Mouse (Mus musculus) thymus, postnatal 25 days (tissue): ENCODE data around the gene Ankrd13a.

ENCODE experiments used
- DNase-seq: peaks from one replicate; pipeline ENCODE4 v3.0.0; 2022

The Ankrd13a gene

GRCm38 (mm10) chr5:114774403-114775051, at the start of gene Ankrd13a:
Gene Ankrd13a (plus strand): TSS chr5:114774677.
- DNase-seq = peak; percentile 87

GRCm38 (mm10) chr5:114728160-114728559, 46.3 kb upstream of the Ankrd13a start:
- no peak for DNase-seq

DNA sequence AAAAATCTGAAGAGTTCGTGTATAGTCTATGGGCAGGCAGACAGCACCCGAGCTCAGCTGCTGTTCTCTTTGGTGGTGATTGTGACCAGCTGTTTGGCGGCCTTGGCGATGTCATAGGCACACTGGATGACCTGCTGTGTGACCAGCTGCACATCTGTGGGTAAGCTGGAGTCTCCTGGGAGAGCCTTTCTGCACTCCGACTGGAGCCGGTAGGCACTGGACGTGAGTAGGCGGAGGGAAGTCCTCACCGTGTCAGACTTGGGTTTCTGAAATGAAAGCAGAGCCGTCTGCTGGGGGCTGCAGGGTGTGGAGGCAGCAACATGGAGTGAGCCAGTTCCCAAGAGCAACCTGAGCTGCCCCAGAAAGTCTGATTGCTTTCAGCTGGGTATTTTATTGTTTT, 44.3 kb upstream of the Ankrd13a start:
- no peak for DNase-seq

DNA sequence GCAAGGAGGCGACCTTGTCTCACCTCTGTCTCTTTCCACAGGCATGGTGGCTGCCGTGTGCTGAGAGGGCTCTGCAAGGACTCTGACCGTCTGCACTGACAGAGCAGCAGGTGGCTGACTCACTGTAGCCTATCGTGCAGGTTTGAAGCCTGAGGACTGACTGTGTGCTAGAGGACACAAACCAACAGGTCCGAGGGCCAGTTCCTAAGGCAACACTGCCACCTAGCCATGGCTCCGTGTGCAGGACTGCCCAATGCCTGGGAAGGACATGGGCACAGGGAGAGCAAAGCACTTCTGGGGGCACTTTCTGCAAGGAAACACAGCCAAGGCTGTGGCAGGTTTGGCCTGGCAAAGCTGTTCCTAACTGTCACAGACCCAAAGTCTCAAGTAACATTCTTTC, 43.0 kb upstream of the Ankrd13a start:
- no peak for DNase-seq

DNA sequence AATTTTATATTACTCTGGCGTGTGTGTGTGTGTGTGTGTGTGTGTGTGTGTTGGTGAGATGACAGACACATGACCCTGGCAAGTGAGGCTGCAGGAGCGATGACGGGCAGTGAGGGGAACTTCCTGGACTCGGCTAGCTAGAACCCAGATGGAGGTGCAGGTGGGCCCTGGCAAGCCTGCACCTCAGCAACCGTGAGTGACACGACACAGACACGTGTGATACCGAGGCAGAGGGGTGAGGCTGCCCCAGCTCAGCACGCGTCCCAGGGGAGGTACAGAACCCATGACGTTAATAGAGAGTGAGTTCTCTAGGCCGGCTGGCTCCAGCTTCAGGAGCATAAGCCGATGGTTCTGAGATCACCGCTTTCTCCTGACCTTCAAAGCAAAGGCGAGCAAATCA, 42.5 kb upstream of the Ankrd13a start:
- no peak for DNase-seq

GRCm38 (mm10) chr5:114733606-114734005, 40.9 kb upstream of the Ankrd13a start:
- DNase-seq = no peak

DNA sequence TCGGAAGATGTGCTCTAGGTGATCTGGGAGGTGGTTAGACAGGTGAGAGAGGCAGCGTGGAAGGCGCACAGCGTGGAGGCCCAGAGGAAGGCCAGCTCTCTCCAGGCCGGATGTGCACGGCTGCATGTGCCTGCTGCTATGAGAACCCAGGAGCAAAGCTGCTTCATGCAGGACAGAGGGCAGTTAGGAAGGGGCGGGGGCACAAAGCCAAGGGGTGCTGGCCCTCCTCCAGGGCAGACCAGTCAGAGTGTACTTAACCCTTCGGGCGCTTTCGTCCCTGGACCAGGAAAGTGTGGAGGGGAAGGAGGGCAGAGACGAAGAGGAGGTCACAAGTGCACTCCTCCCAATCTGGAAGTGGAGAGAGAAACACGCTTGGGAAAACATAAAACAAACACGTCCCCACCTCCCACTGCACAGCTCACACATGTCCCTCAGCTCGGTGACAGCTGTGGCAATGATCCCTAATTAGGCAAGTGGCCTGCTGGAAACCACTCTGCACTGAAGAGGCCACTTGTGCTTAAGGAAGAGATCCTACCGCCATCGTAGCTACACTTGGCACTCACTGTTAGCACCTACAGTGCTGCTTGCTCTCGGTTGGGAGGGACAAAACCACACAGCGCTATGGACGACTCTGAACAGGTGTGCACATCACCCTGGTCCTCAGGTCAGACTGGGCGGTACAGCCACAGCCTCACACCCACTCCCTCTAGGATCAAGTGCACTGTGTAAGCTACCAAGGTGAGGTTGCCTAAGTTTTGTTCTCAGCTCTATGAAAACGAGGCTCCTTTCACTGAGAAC, 37.2 kb upstream of the Ankrd13a start:
- no peak for DNase-seq

DNA sequence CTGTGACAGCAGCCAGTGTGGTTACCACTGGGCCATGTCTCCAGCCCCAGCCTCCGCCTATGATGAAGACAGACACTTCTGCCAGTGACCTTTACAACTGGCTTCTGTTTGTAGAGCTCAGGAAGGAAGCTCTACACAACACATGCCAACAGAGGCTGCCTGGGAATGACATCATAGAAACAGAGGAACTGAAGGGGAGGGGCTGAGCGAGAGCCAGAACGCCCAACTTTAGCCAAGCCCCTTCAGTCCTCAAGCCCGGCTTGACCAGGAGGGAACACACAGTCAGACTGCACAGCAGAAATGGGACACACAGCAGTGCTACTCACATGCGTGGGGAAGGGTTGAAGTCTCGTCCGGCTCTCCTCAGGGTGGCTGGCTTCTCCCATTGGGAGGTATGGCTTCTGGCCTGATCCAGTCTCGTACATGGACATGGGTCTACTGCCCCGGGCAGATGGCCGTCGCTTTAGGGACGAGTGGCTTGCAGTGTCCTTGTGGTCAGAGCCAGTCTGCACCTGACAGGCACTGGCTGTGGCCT, 35.7 kb upstream of the Ankrd13a start:
- no peak for DNase-seq

DNA sequence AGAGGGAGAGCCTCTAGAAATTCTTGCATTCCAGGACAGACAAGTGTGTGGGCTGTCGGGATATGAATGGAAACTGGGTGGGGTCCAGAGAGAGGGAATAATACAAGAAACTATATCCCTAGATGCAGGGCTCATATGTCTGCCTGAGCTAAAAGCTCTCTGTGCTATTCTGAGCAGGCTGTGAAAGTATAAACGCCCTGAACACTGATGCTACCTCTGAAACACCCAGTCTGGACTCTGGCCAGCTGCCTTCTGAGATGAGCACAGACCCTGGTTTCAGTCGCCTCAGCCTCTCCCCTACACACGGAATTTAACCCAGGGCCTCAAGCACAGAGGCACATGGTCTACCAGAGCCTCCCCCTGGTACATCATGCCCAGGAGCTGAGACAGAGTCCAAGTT, 33.9 kb upstream of the Ankrd13a start:
- no peak for DNase-seq

GRCm38 (mm10) chr5:114742572-114742971, 31.9 kb upstream of the Ankrd13a start:
- DNase-seq = no peak

- no peak for DNase-seq
Measured at GRCm38 (mm10) chr5:114742998-114743696, 31.3 kb upstream of the Ankrd13a start.

GRCm38 (mm10) chr5:114743697-114744090, 30.8 kb upstream of the Ankrd13a start:
- no peak for DNase-seq

DNA sequence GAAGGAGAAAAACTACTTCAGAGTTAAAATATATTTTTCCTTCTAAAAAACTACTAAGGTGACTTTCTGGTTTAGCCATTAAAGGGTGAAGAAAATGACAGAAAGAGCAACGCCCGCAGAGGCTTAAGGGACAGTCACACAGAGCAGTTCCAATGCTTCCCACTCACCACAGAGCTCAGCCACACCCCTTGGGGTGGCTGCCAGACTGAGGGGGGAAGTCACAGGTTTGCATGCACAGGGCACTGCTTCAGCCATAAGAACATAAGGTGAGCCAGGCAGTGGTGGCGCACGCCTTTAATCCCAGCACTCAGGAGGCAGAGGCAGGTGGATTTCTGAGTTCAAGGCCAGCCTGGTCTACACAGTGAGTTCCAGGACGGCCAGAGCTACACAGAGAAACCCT, 28.9 kb upstream of the Ankrd13a start:
- DNase-seq = no peak

- no peak for DNase-seq
Measured at GRCm38 (mm10) chr5:114746886-114747285, 27.6 kb upstream of the Ankrd13a start.

DNA sequence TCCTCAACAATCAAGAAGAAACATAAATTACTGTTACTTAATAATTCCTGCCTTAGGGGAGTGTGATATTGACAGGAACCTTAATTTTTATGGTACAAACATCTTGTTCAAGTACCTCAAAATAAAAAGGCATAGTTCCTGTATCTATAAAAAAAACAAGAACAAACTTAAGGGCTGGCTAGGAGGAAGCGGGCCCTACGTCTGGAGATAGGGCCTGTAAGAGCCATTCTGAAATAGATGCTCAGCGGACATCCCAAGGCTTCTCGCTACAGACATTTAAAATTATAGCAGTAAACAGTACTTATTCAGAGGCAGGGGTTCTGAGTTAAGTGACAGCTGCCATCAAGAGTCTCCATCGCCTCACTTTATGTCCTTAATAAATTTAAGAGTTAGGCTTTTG, 27.0 kb upstream of the Ankrd13a start:
- DNase-seq = no peak

- DNase-seq = no peak
Measured at GRCm38 (mm10) chr5:114750325-114750724, 24.2 kb upstream of the Ankrd13a start.

GRCm38 (mm10) chr5:114752397-114752796, 22.1 kb upstream of the Ankrd13a start:
- no peak for DNase-seq

DNA sequence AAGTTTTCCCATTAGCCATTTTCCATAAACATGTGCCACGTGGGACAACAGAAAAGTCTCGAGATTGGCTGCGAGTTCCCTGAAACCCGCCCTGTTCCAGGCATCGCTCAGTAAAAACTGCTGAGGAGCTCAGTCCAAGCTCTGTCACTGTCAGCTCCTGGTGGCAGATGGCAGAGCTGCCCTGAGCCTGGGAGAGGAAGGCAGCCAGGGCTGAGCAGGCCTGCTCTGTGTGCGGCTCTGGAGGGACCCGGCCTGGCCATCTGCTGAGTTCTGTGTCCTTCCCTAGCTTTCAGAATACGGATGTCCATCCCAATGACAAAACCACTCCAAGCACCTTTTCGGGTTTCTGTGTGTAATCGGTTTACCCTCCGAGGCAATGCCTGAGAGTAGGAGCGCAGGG, 21.1 kb upstream of the Ankrd13a start:
- no peak for DNase-seq

GRCm38 (mm10) chr5:114759536-114760090, 14.9 kb upstream of the Ankrd13a start:
- DNase-seq = no peak

DNA sequence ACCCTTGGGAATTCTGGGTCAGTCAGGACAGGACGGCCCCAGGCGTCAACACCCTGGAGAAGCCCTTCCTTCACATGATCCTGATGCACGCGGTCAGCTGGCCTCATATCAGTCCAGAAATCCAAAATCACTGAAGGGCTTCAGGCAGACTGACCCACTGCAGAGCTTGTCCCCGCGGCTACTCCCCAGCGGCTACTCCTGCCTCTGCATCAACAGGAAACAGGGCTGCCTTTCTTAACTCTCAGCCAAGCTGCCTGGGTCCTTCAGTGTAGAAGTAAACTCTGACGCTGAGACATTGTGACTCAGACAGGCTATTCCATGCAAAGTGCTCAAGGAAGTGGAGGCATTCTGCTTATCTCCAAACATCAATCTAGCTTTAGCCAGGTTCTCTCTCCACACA, 12.5 kb upstream of the Ankrd13a start:
- no peak for DNase-seq

GRCm38 (mm10) chr5:114764812-114765735, 9.4 kb upstream of the Ankrd13a start:
- peak; percentile 29 for DNase-seq

- no peak for DNase-seq
Measured at GRCm38 (mm10) chr5:114766686-114767085, 7.8 kb upstream of the Ankrd13a start.
